9 mouse cellular contexts compared by ENCODE assay signal in genomic region chr17:47694442-47694502, GRCm38 (mm10). TPM values are rescaled to one million over a fixed set of nuclear protein-coding genes. Genes with fewer than 3 reads are reported as not detected.
DNase-seq lines count a peak whose midpoint lies in the region; ATAC-seq and TF ChIP-seq lines count a peak whose summit lies in the region.
"Had no signal": no experiment of that assay in that cellular context is flagged by ENCODE, and none has a peak within 500 bp of the region (broad histone marks: within the 10 kb centered on the region; RNA-seq: fewer than 3 reads in every experiment).

TSS of gene Gm21981 (minus strand) at chr17:47694455.

- H3K9ac ChIP-seq in kidney, embryonic 15.5 days: peak within 1 kb of the TSS; percentile 89
- peak within 1 kb of the TSS; percentile 94 for H3K9ac ChIP-seq in hindbrain, embryonic 16.5 days (ENCODE audit: low read depth, low read length)
- H3K9ac ChIP-seq in midbrain, embryonic 16.5 days (ENCODE audit: low read depth, low read length): peak within 1 kb of the TSS; percentile 88

- peak within 1 kb of the TSS; percentile 83 for H3K4me3 ChIP-seq in kidney, embryonic 15.5 days (replicated peaks)
- H3K4me3 ChIP-seq in cortical plate, adult 2 months (ENCODE audit: insufficient read depth, low read length): peak within 1 kb of the TSS; percentile 48
- peak within 1 kb of the TSS; percentile 83 for H3K4me3 ChIP-seq in hindbrain, embryonic 16.5 days (ENCODE audit: low read length)
- H3K4me3 ChIP-seq in midbrain, embryonic 16.5 days (ENCODE audit: low read depth, low read length): peak within 1 kb of the TSS; percentile 78

- ATAC-seq in kidney, embryonic 15.5 days (replicated peaks; ENCODE audit: low FRiP score): no peak
- no peak for ATAC-seq in hindbrain, embryonic 16.5 days
- ATAC-seq in midbrain, embryonic 16.5 days: no peak

- no peak for TF ChIP-seq CTCF in cortical plate, adult 2 months (IDR thresholded peaks at IDR 0.05; ENCODE audit: extremely low read depth, insufficient read depth, low read length)

- H3K4me2 ChIP-seq in kidney, embryonic 15.5 days: peak within 1 kb of the TSS; percentile 95
- H3K4me2 ChIP-seq in hindbrain, embryonic 16.5 days (ENCODE audit: low read length): peak within 1 kb of the TSS; percentile 91
- peak within 1 kb of the TSS; percentile 59 for H3K4me2 ChIP-seq in midbrain, embryonic 16.5 days (ENCODE audit: low read length)

- WGBS in kidney, embryonic 15.5 days: 0% methylated on average over 3 of the region's 3 CpGs
- WGBS in hindbrain, embryonic 16.5 days: 0% methylated on average over 3 of the region's 3 CpGs
- 0% methylated on average over 3 of the region's 3 CpGs for WGBS in midbrain, embryonic 16.5 days

- H3K4me1 ChIP-seq in kidney, embryonic 15.5 days: peaks cover 30% of the 10 kb centered on the region
- peaks cover 1% of the 10 kb centered on the region; the same call in 1 of the 2 replicates for H3K4me1 ChIP-seq in cortical plate, adult 2 months (ENCODE audit: control insufficient read depth, insufficient read depth, low read length)
- peaks cover 23% of the 10 kb centered on the region for H3K4me1 ChIP-seq in hindbrain, embryonic 16.5 days (ENCODE audit: control insufficient read depth, insufficient read depth, low read depth, low read length)
- H3K4me1 ChIP-seq in midbrain, embryonic 16.5 days (ENCODE audit: control insufficient read depth, insufficient read depth, low read length): peaks cover 20% of the 10 kb centered on the region

- 0 out of 2 replicates have a peak, but pooled peaks cover 5% of the 10 kb centered on the region for H3K36me3 ChIP-seq in kidney, embryonic 15.5 days
- no peaks in the 10 kb centered on the region for H3K36me3 ChIP-seq in hindbrain, embryonic 16.5 days (ENCODE audit: control insufficient read depth, insufficient read depth, low read length)
- peaks cover 2% of the 10 kb centered on the region; the same call in 1 of the 2 replicates for H3K36me3 ChIP-seq in midbrain, embryonic 16.5 days (ENCODE audit: control insufficient read depth, insufficient read depth, low read length)

- DNase-seq in kidney, postnatal 25 days: no peak
- DNase-seq in adrenal gland, adult (ENCODE audit: inconsistent age in 2 of 2, low spot score in 1 of 2): no peak
- DNase-seq in right cerebral cortex, postnatal 14 days: no peak
- DNase-seq in cerebellum, postnatal 14 days: no peak

- TF ChIP-seq POLR2A in cortical plate, adult 2 months (IDR thresholded peaks at IDR 0.05; ENCODE audit: extremely low read depth, insufficient read depth, low read length): no peak

- H3K9me3 ChIP-seq in kidney, embryonic 15.5 days (replicated peaks): no peaks in the 10 kb centered on the region
- no peaks in the 10 kb centered on the region for H3K9me3 ChIP-seq in hindbrain, embryonic 16.5 days (ENCODE audit: control insufficient read depth, low read length)
- H3K9me3 ChIP-seq in midbrain, embryonic 16.5 days (replicated peaks; ENCODE audit: control insufficient read depth, low read length, poor library complexity, severe bottlenecking): no peaks in the 10 kb centered on the region

- peaks cover 14% of the 10 kb centered on the region; the same call in 1 of the 2 replicates for H3K27me3 ChIP-seq in kidney, embryonic 15.5 days
- H3K27me3 ChIP-seq in hindbrain, embryonic 16.5 days (replicated peaks; ENCODE audit: control insufficient read depth, insufficient read depth, low read length): no peaks in the 10 kb centered on the region; the same call in 1 of the 2 replicates
- no peaks in the 10 kb centered on the region for H3K27me3 ChIP-seq in midbrain, embryonic 16.5 days (ENCODE audit: control insufficient read depth, insufficient read depth, low read depth, low read length)
- H3K27me3 ChIP-seq: Patski had no signal

- peak within 1 kb of the TSS; percentile 85 for H3K27ac ChIP-seq in kidney, embryonic 15.5 days
- no peak within 1 kb of the TSS for H3K27ac ChIP-seq in cortical plate, adult 2 months (ENCODE audit: insufficient read depth, low read length)
- peak within 1 kb of the TSS; percentile 88 for H3K27ac ChIP-seq in hindbrain, embryonic 16.5 days (ENCODE audit: low read depth, low read length)
- H3K27ac ChIP-seq in midbrain, embryonic 16.5 days (ENCODE audit: low read length): peak within 1 kb of the TSS; percentile 82

RNA-seq across cellular contexts. Expression of gene Gm21981, which starts in this region (rescaled TPM):
- polyA plus RNA-seq in kidney, embryonic 15.5 days (2015; fragmentation: Nextera tagmentation; extraction: Ambion mirVana): 0.17 and 0.24 TPM in 2 replicates
- polyA plus RNA-seq in cortical plate, adult 2 months (2012; rRNA removed): 5.8 and 6.7 TPM in 2 replicates
- 1.4 TPM in 2 replicates for polyA plus RNA-seq in hindbrain, embryonic 16.5 days (2015; fragmentation: Nextera tagmentation; extraction: Ambion mirVana)
- polyA plus RNA-seq in midbrain, embryonic 16.5 days (2015; fragmentation: Nextera tagmentation; extraction: Ambion mirVana): 0.88 and 0.92 TPM in 2 replicates
